Mouse (Mus musculus): Measurements from ENCODE around the gene Phospho2. TPM values are rescaled to one million over a fixed set of nuclear protein-coding genes. Genes with fewer than 3 reads are reported as not detected.
"Not testable (repeated sequence)": the region's sequence is repeated elsewhere in the genome, so short reads cannot be mapped to it uniquely, and the experiment has no call there.

The Phospho2 gene
- 10 to 100 TPM; 20.3 to 24.5 TPM for total RNA-seq (2021)

DNA sequence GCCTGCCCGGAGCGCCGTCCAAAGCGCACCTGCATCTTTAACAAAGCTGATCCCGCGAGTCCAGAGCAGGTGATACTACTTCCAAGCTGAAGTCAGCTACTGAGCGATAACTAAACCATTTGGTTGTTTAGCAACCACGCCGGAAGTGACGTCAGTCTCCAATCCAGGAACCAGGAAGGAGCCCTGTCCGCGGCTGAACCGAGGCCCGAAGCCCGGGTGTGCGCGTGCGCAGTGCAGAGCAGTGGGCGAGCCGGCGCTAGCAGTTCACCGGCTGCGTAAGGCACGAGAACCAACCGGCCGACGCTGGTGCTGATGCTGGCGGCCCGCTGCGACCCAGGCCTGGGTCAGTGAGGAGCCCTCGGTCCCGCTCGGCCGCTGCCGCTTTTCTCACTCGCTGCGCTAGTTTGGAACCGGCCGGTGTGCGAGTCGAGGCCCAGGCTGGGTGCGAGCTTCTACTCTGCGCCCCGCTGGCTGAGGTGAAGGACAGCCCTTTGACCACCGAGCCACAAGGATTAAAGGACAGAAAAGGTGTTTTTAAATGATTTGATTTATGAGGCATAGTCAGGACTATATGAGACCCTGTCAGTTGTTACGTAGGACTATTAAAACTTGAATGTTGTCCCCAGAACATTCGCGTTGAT is at the start of gene Phospho2, which contains the start of gene Ccdc173:
Phospho2 (plus strand) TSS at position 195 of the 641 bp plus-strand sequence.
Ccdc173 (minus strand) TSS at position 147 of the 641 bp plus-strand sequence.
- peak; percentile 97 to 98 for DNase-seq (ENCODE audit: low spot score in 2 of 2)
- intact Hi-C loops (cut with DNase I) = loop anchor here (2.0 to 10.0 kb wide), 3 partner anchors 33 to 75 kb away; partner anchors contain the start of genes Klhl23, Ppig and Ssb

- DNase-seq (ENCODE audit: low spot score in 2 of 2) = no peak
- intact Hi-C loops (cut with DNase I) = loop anchor here (5.0 kb wide), 1 partner anchor 43 kb away; no protein-coding TSS in a partner anchor
These were observed 44.3 kb upstream of the Phospho2 start for GRCm38 (mm10) chr2:69745091-69745490.

DNA sequence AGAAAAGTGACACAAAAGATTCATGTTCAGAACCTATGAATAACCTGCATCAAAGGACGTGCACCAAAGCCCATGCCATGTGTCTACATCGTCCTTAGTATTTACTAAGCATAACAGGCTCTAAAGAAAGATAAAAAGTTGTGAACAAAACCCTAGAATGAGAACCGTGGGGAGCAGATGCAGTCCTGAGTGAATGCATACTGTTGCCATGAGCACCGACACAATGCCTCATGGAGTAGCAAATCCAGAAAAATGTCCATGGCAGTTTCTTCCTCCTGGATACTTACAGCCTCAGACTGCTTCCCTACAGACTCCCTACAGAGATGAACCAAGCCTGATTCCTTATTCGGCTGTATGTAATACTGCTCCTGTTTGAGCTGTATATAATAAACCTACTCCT is 28.4 kb upstream of the Phospho2 start:
- intact Hi-C loops (cut with DNase I) = no loop called here
- DNase-seq (ENCODE audit: low spot score in 2 of 2) = no peak

DNA sequence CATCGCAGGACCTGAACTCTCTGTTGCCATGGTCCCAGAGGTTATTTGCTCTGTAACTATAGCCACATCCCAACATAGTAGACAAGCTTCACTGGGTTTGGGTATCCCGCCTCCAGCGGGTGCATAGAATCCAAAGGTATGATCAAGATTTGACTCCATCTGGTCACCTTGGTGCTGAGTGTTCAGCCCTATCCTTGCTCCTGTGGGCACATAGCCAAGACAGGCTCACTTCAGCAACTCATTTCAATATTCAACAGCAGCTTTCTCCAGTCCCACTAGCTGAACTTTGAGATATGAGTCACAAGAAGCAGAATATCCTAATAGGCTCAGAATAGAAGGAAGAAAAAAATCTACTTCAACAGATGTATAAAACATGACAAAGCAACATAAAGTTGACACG is 26.1 kb upstream of the Phospho2 start:
- DNase-seq (ENCODE audit: low spot score in 2 of 2) = no peak
- intact Hi-C loops (cut with DNase I) = no loop called here

GRCm38 (mm10) chr2:69764716-69765115 is 24.7 kb upstream of the Phospho2 start:
- DNase-seq (ENCODE audit: low spot score in 2 of 2) = no peak

GRCm38 (mm10) chr2:69773331-69773730 is 16.1 kb upstream of the Phospho2 start:
- intact Hi-C loops (cut with DNase I) = no loop called here
- peak; percentile 23 to 36 for DNase-seq (ENCODE audit: low spot score in 2 of 2)

More at GRCm38 (mm10) chr2:69764716-69765115, 24.7 kb upstream of the Phospho2 start:
- intact Hi-C loops (cut with DNase I) = no loop called here

- DNase-seq (ENCODE audit: low spot score in 2 of 2) = peak; percentile 28 to 45
- intact Hi-C loops (cut with DNase I) = no loop called here
These were observed 11.2 kb upstream of the Phospho2 start for GRCm38 (mm10) chr2:69777985-69778835.

- intact Hi-C loops (cut with DNase I) = no loop called here
- no peak for DNase-seq (ENCODE audit: low spot score in 2 of 2)
These were observed 10.6 kb upstream of the Phospho2 start for GRCm38 (mm10) chr2:69778836-69779177.

- intact Hi-C loops (cut with DNase I) = loop anchor here (2.0 to 5.0 kb wide), 2 partner anchors 33 to 66 kb away; partner anchors contain the start of genes Klhl23 and Ppig
These were observed 449 bp upstream of the Phospho2 start for GRCm38 (mm10) chr2:69788974-69789373.

DNA sequence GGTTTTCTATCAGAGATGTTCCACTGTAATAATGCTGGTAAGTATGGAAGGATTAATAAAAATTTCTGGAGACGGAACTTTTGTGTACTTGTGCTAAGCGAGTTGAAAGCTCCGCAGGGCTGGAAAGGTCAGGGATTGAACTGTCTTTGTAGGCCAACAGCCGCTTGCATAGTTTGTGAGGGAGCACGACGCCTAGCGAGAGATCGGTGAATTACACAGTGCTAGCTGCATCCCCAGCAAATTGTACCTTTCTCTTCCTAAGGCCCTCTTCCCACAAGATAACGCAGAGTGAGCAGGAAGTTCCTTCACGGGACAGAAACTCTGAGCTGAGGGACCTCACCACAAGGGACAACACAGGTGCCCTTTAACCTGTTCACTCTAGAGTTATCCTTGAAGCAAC is 862 bp downstream of the Phospho2 start:
- intact Hi-C loops (cut with DNase I) = loop anchor here (10.0 kb wide), 1 partner anchor 75 kb away; the partner anchor contains the start of gene Ssb
- DNase-seq (ENCODE audit: low spot score in 2 of 2) = peak; percentile 80 to 84

More at GRCm38 (mm10) chr2:69788974-69789373, 449 bp upstream of the Phospho2 start:
- no peak for DNase-seq (ENCODE audit: low spot score in 2 of 2)

- no peak for DNase-seq (ENCODE audit: low spot score in 2 of 2)
These were observed 1.3 kb downstream of the Phospho2 start for GRCm38 (mm10) chr2:69790722-69791121.

GRCm38 (mm10) chr2:69802911-69803312 is 13.5 kb downstream of the Phospho2 start:
- DNase-seq (ENCODE audit: low spot score in 2 of 2) = no peak
- intact Hi-C loops (cut with DNase I) = no loop called here

More at GRCm38 (mm10) chr2:69790722-69791121, 1.3 kb downstream of the Phospho2 start:
- intact Hi-C loops (cut with DNase I) = loop anchor here (10.0 kb wide), 1 partner anchor 74 kb away; the partner anchor contains the start of gene Ssb

DNA sequence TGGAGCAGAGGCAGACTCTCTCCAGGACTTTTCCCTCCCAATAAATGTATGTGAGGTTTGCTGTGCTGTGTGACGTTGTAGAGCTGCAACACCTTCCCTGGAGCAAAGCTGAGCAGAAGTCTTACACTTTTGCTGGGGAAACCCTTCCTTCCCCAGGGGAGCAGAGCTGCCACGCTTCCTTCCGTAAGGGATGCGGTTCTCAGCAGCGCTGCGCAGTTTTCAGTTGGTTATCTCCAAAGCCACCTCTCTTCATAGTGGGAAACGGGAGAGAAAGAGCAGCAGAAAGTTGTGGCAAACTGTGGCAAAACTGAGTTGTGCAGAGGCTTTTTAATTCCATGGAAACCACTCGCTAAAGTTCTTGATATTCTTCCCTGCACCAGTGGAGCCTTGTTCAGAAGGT is 14.3 kb downstream of the Phospho2 start:
- DNase-seq (ENCODE audit: low spot score in 2 of 2) = no peak
- intact Hi-C loops (cut with DNase I) = no loop called here

GRCm38 (mm10) chr2:69804663-69805062 is 15.2 kb downstream of the Phospho2 start:
- DNase-seq (ENCODE audit: low spot score in 2 of 2); intact Hi-C loops (cut with DNase I): not testable (repeated sequence)

DNA sequence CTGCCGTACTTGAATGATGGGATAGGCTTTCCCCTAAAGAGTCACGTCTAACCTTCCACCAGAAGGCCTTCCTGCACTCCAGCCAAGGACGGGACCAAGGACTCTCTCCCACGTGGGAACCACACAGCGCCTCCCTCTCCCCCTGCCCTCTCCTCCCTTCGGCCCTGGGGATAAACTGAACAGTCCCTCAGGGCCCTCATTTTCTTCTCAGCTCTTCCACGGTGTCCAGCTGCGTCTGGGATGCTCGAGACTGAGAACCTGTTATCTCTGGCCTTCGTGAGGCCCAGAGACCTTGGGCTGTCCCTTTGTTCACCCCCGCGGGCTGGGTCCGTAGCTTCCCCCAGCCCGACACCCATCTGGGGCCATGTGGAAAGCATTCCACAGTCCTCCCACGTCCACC is 20.7 kb downstream of the Phospho2 start:
- DNase-seq (ENCODE audit: low spot score in 2 of 2) = no peak
- intact Hi-C loops (cut with DNase I) = no loop called here

GRCm38 (mm10) chr2:69811349-69811748 is 21.9 kb downstream of the Phospho2 start:
- DNase-seq (ENCODE audit: low spot score in 2 of 2); intact Hi-C loops (cut with DNase I): not testable (repeated sequence)

DNA sequence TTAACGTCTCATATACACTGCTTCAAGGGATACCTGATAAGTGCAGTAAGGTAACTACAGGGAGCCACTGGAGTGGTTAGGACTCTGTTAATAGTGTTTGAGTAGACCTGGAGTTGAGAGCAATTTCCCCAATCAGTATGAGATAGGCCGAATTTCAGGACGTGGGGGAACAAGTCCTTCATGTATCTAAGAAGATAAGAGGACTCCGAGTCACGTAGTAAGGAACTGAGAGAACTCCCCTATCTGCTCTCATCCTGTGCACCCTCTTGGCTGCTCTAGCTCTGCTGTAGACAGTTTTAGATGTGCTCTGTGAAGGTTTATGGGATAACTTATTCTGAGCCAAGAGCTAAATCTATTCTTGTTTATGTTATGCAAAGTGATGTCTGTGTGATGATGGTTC is 27.2 kb downstream of the Phospho2 start:
- no peak for DNase-seq (ENCODE audit: low spot score in 2 of 2)
- intact Hi-C loops (cut with DNase I) = no loop called here

DNA sequence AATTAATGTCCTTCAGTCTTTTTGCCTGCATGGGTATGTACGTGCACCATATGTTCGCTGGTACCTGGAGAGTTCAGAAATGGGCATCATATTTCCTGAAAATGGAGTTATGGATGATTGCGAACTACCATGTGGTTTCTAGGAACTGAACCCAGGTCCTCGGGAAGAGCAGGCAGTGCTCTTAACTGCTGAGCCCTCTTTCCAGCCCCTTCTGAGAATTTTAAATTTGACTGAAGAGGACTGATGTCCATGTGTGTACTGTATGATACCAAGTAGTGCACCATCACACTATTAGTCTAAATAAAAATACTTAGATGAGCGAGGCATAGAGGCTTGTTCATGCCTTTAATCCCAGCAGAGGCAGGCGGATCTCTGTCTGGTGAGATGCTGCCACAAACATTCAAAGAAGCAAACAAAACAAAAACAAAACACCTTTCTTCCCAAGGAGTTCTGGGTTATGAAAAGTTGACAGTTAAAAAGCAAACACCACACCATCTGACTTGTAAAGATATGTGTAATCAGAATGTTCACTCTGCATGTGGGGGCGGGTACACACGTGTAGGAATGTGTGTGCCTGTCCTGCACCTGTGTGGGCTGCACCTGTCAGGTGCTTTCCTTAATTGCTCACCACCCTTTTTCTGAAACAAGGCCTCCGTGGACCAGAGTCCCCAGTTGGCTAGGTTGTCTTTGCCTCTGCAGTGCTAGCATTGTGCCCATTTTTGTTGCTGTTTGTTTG is 29.1 kb downstream of the Phospho2 start:
- intact Hi-C loops (cut with DNase I) = no loop called here
- DNase-seq (ENCODE audit: low spot score in 2 of 2) = no peak

GRCm38 (mm10) chr2:69820201-69820600 is 30.8 kb downstream of the Phospho2 start:
- intact Hi-C loops (cut with DNase I) = loop anchor here (5.0 kb wide), 1 partner anchor 33 kb away; the partner anchor contains the start of genes Ccdc173 and Phospho2

More at GRCm38 (mm10) chr2:69820201-69820600, 30.8 kb downstream of the Phospho2 start:
- no peak for DNase-seq (ENCODE audit: low spot score in 2 of 2)
